Mouse (Mus musculus): ENCODE data around the gene Ssu72.
A peak's percentile ranks its signal among the peaks of the same experiment; 100 is the strongest.

GRCm38 (mm10) chr4:155668689-155669597, 35.7 kb upstream of the Ssu72 start, which contains the start of gene Mib2:
- peak; percentile 23; the same call in 1 of the 2 replicates for TF ChIP-seq POLR2A (IDR thresholded peaks at IDR 0.05; ENCODE audit: insufficient read depth, low read depth, low read length)
- no peak for TF ChIP-seq CTCF (IDR thresholded peaks at IDR 0.05)

Data from heart, adult 2 months (tissue).